24 mouse cellular contexts compared by ENCODE assay signal in the genomic region with DNA sequence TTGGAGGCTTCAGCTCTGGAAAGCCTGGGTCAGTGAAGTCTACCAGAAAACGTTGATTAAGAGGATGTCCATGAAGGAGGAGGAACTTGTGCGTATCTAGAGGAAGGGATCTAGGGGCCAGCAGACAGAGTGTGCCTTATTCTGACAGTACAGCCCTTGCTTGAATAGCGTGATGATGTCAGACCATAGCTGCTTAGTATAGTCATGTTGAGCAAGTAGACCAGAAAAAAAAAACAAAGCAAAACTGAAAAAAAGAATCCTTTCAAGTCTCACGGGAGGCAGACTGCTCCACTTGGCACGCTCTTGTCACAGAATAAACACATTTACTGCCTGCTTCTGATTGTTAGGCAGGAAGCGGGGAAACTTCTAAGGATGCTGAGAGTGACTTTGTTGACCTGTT.
DNase-seq lines count a peak whose midpoint lies in the region; ATAC-seq and TF ChIP-seq lines count a peak whose summit lies in the region.
"Had no signal": no experiment of that assay in that cellular context is flagged by ENCODE, and none has a peak within 500 bp of the region (broad histone marks: within the 10 kb centered on the region; RNA-seq: fewer than 3 reads in every experiment).

No protein-coding gene starts in this region.

- peaks cover 5% of the 10 kb centered on the region for H3K4me1 ChIP-seq in forebrain, postnatal 0 days (ENCODE audit: insufficient read depth)
- peaks cover 7% of the 10 kb centered on the region; the same call in 1 of the 2 replicates for H3K4me1 ChIP-seq in forebrain, embryonic 15.5 days
- 0 out of 2 replicates have a peak, but pooled peaks cover 4% of the 10 kb centered on the region for H3K4me1 ChIP-seq in lung, embryonic 14.5 days (ENCODE audit: insufficient read depth)
- H3K4me1 ChIP-seq: embryonic facial prominence, embryonic 13.5 days; limb, embryonic 13.5 days; liver, embryonic 12.5 days had no signal

- no peaks in the 10 kb centered on the region for H3K9me3 ChIP-seq in forebrain, postnatal 0 days (ENCODE audit: low read length)
- H3K9me3 ChIP-seq in forebrain, embryonic 15.5 days: no peaks in the 10 kb centered on the region
- H3K9me3 ChIP-seq in lung, embryonic 14.5 days (ENCODE audit: low read depth, low read length): no peaks in the 10 kb centered on the region
- H3K9me3 ChIP-seq: embryonic facial prominence, embryonic 13.5 days; forebrain, embryonic 12.5 days; limb, embryonic 13.5 days; liver, embryonic 12.5 days had no signal

- ATAC-seq in forebrain, postnatal 0 days: peak; percentile 18; the same call in 1 of the 2 replicates
- ATAC-seq in forebrain, embryonic 15.5 days (replicated peaks): no peak
- peak; percentile 70; the same call in 1 of the 2 replicates for ATAC-seq in lung, embryonic 14.5 days (ENCODE audit: insufficient read depth)
- ATAC-seq: hindbrain, postnatal 0 days; intestine, embryonic 16.5 days; liver, embryonic 12.5 days; midbrain, embryonic 16.5 days had no signal

- no peak for TF ChIP-seq CTCF in forebrain, postnatal 0 days (IDR thresholded peaks at IDR 0.05; ENCODE audit: low read depth)
- TF ChIP-seq CTCF in lung, embryonic 14.5 days (IDR thresholded peaks at IDR 0.05; ENCODE audit: low read depth): no peak

- no peak overlapping the region for H3K4me3 ChIP-seq in forebrain, postnatal 0 days (ENCODE audit: low read depth, low read length)
- no peak overlapping the region for H3K4me3 ChIP-seq in forebrain, embryonic 15.5 days
- H3K4me3 ChIP-seq in lung, embryonic 14.5 days (ENCODE audit: low read depth, low read length): no peak overlapping the region
- H3K4me3 ChIP-seq: embryonic facial prominence, embryonic 13.5 days; erythroblast, embryonic 14.5 days; forebrain, embryonic 12.5 days; limb, embryonic 13.5 days; liver, embryonic 12.5 days had no signal

- 36% methylated on average over 6 of the region's 6 CpGs for WGBS in forebrain, postnatal 0 days
- WGBS in forebrain, embryonic 15.5 days: 45% methylated on average over 6 of the region's 6 CpGs
- WGBS in lung, embryonic 14.5 days: 18% methylated on average over 6 of the region's 6 CpGs

- DNase-seq in forebrain, postnatal 0 days: no peak
- peak; percentile 76 for DNase-seq in lung, embryonic 14.5 days
- no peak for DNase-seq in lung, postnatal 25 days (ENCODE audit: low spot score)
- peak; percentile 2 for DNase-seq in thymus, postnatal 25 days
- no peak for DNase-seq in thymus, postnatal 4 days
- DNase-seq in gastrocnemius, postnatal 4 days (ENCODE audit: low spot score in 2 of 2): no peak
- DNase-seq: adrenal gland, postnatal 14 days; cerebellum, adult 8-10 months; cerebellum, postnatal 36 days; embryo, embryonic 11 days; gastrocnemius, postnatal 10 days; heart, adult 18-20 months; kidney, postnatal 36 days; lung, postnatal 4 days; thymus, adult 18-20 months had no signal

- H3K27ac ChIP-seq in forebrain, postnatal 0 days (ENCODE audit: low read depth, low read length): no peak overlapping the region
- H3K27ac ChIP-seq in forebrain, embryonic 15.5 days (replicated peaks): no peak overlapping the region
- no peak overlapping the region for H3K27ac ChIP-seq in lung, embryonic 14.5 days (ENCODE audit: low read depth)
- H3K27ac ChIP-seq: embryonic facial prominence, embryonic 13.5 days; forebrain, embryonic 12.5 days; hindbrain, postnatal 0 days; limb, embryonic 13.5 days; liver, embryonic 12.5 days had no signal

- no peaks in the 10 kb centered on the region for H3K36me3 ChIP-seq in forebrain, postnatal 0 days (ENCODE audit: insufficient read depth)
- H3K36me3 ChIP-seq in forebrain, embryonic 15.5 days: no peaks in the 10 kb centered on the region
- no peaks in the 10 kb centered on the region for H3K36me3 ChIP-seq in lung, embryonic 14.5 days (ENCODE audit: insufficient read depth)
- H3K36me3 ChIP-seq: embryonic facial prominence, embryonic 13.5 days; forebrain, embryonic 12.5 days; limb, embryonic 13.5 days; liver, embryonic 12.5 days had no signal

- no peak overlapping the region for H3K4me2 ChIP-seq in forebrain, postnatal 0 days (ENCODE audit: low read depth)
- H3K4me2 ChIP-seq in forebrain, embryonic 15.5 days (replicated peaks): no peak overlapping the region
- no peak overlapping the region for H3K4me2 ChIP-seq in lung, embryonic 14.5 days
- H3K4me2 ChIP-seq: embryonic facial prominence, embryonic 13.5 days; forebrain, embryonic 12.5 days; limb, embryonic 13.5 days; liver, embryonic 12.5 days had no signal

- no peak overlapping the region for H3K9ac ChIP-seq in forebrain, postnatal 0 days
- H3K9ac ChIP-seq in forebrain, embryonic 15.5 days (replicated peaks): no peak overlapping the region
- H3K9ac ChIP-seq in lung, embryonic 14.5 days: no peak overlapping the region
- H3K9ac ChIP-seq: embryonic facial prominence, embryonic 13.5 days; forebrain, embryonic 12.5 days; limb, embryonic 13.5 days; liver, embryonic 12.5 days had no signal

- H3K27me3 ChIP-seq in forebrain, postnatal 0 days (ENCODE audit: insufficient read depth, low read length): no peaks in the 10 kb centered on the region
- no peaks in the 10 kb centered on the region for H3K27me3 ChIP-seq in forebrain, embryonic 15.5 days
- no peaks in the 10 kb centered on the region for H3K27me3 ChIP-seq in lung, embryonic 14.5 days (ENCODE audit: insufficient read depth, low read length)
- H3K27me3 ChIP-seq: limb, embryonic 13.5 days; liver, embryonic 12.5 days had no signal

Comparison
In these comparisons a context has a peak if more than half of its experiments do, and no peak if none do; other contexts are left out.
1. DNase-seq: peak in lung, embryonic 14.5 days (single experiment) and thymus, postnatal 25 days (single experiment); none in forebrain, postnatal 0 days (single experiment), lung, postnatal 25 days (single experiment), thymus, postnatal 4 days (single experiment) and gastrocnemius, postnatal 4 days (0 of 2).